Mouse (Mus musculus) limb, embryonic 10.5 days (tissue): ENCODE measurements at regions not wholly inside any gene's neighbourhood (a gene's known extent, or its start where the extent isn't known, plus 50 kb on each side); places are given as distances from the start of the nearest gene placed in this dataset.
A peak's percentile ranks its signal among the peaks of the same experiment; 100 is the strongest.

ENCODE experiments used
- DNase-seq: peaks from one replicate; pipeline ENCODE4 v3.0.0-alpha.2; 2017; ENCODE audit warnings: low spot score
- H3K27ac ChIP-seq: fragments of 300-500 bp; sonication (generic); 2 replicates; pipeline ENCODE4 v1.5.1; 2016; ENCODE audit warnings: mild to moderate bottlenecking
- H3K27me3 ChIP-seq: fragments of 300-500 bp; sonication (generic); 2 replicates; pipeline ENCODE4 v1.6.1; 2016; ENCODE audit warnings: low read depth, mild to moderate bottlenecking; ENCODE audit not compliant: poor library complexity, severe bottlenecking
- H3K36me3 ChIP-seq: fragments of 300-500 bp; sonication (generic); 2 replicates; pipeline ENCODE4 v1.6.1; 2016; ENCODE audit warnings: mild to moderate bottlenecking, moderate library complexity
- H3K4me1 ChIP-seq: fragments of 300-500 bp; sonication (generic); 2 replicates; pipeline ENCODE4 v1.6.1; 2016
- H3K4me3 ChIP-seq: fragments of 300-500 bp; sonication (generic); 2 replicates; pipeline ENCODE4 v1.5.1; 2016; ENCODE audit warnings: mild to moderate bottlenecking, moderate library complexity
- H3K9me3 ChIP-seq: fragments of 300-500 bp; sonication (generic); replicated peaks from 2 replicates; pipeline ENCODE4 v1.6.1; 2016; ENCODE audit warnings: mild to moderate bottlenecking
- WGBS: fragments of 180-500 bp; shearing (Covaris S2); methylation state at CpG from one replicate; pipeline ENCODE4 v1.1.7; 2016; 5-methylcytosine and 5-hydroxymethylcytosine counted together

- WGBS, result 71% methylated on average over 3 of the region's 3 CpGs
- Histone ChIP-seq H3K4me3 (no peak overlapping the region), H3K9me3 (no peaks in the 10 kb centered on the region), H3K27ac (no peak overlapping the region), H3K36me3 (no peaks in the 10 kb centered on the region), H3K27me3 (no peaks in the 10 kb centered on the region), H3K4me1 (no peaks in the 10 kb centered on the region)
- DNase-seq, result no peak
Measured at GRCm38 (mm10) chr1:137833535-137833934, 342.0 kb downstream of the Ptprc start.

GRCm38 (mm10) chr1:137831284-137831683, 344.2 kb downstream of the Ptprc start:
- Histone ChIP-seq H3K4me1 (no peaks in the 10 kb centered on the region), H3K27ac (no peak overlapping the region), H3K4me3 (no peak overlapping the region), H3K27me3 (no peaks in the 10 kb centered on the region), H3K36me3 (no peaks in the 10 kb centered on the region), H3K9me3 (no peaks in the 10 kb centered on the region)
- WGBS, result 82% methylated on average over 4 of the region's 4 CpGs
- DNase-seq, result no peak

GRCm38 (mm10) chr1:137827379-137827778, 348.1 kb downstream of the Ptprc start:
- no peaks in the 10 kb centered on the region for H3K27me3 ChIP-seq
- peaks cover 7% of the 10 kb centered on the region for H3K4me1 ChIP-seq
- H3K27ac ChIP-seq, result no peak overlapping the region
- H3K36me3 ChIP-seq, result no peaks in the 10 kb centered on the region
- 88% methylated on average over 4 of the region's 4 CpGs for WGBS
- no peaks in the 10 kb centered on the region for H3K9me3 ChIP-seq
- H3K4me3 ChIP-seq, result no peak overlapping the region
- DNase-seq, result no peak

- Histone ChIP-seq H3K4me3 (no peak overlapping the region), H3K9me3 (no peaks in the 10 kb centered on the region), H3K4me1 (no peaks in the 10 kb centered on the region), H3K27me3 (no peaks in the 10 kb centered on the region), H3K27ac (no peak overlapping the region), H3K36me3 (no peaks in the 10 kb centered on the region)
- 88% methylated on average over 4 of the region's 4 CpGs for WGBS
- no peak for DNase-seq
Measured at GRCm38 (mm10) chr1:137815401-137815888, 360.1 kb downstream of the Ptprc start.

GRCm38 (mm10) chr1:137814556-137814955, 361.0 kb downstream of the Ptprc start:
- H3K4me3 ChIP-seq, result no peak overlapping the region
- H3K27ac ChIP-seq, result no peak overlapping the region
- WGBS, result 94% methylated on average over 2 of the region's 2 CpGs
- H3K4me1 ChIP-seq, result no peaks in the 10 kb centered on the region
- H3K9me3 ChIP-seq, result no peaks in the 10 kb centered on the region
- DNase-seq, result no peak
- no peaks in the 10 kb centered on the region for H3K36me3 ChIP-seq
- H3K27me3 ChIP-seq, result no peaks in the 10 kb centered on the region

- WGBS, result 79% methylated on average over 1 of the region's 1 CpGs
- DNase-seq, result no peak
- no peak overlapping the region for H3K4me3 ChIP-seq
- H3K27me3 ChIP-seq, result no peaks in the 10 kb centered on the region
- no peaks in the 10 kb centered on the region for H3K4me1 ChIP-seq
- no peaks in the 10 kb centered on the region for H3K36me3 ChIP-seq
- no peaks in the 10 kb centered on the region for H3K9me3 ChIP-seq
- H3K27ac ChIP-seq, result no peak overlapping the region
Measured at GRCm38 (mm10) chr1:137813716-137814115, 361.8 kb downstream of the Ptprc start.

GRCm38 (mm10) chr1:137811981-137812380, 363.5 kb downstream of the Ptprc start:
- DNase-seq, result no peak
- WGBS, result 88% methylated on average over 4 of the region's 4 CpGs
- no peaks in the 10 kb centered on the region for H3K27me3 ChIP-seq

GRCm38 (mm10) chr1:137806742-137807141, 368.8 kb downstream of the Ptprc start:
- H3K27me3 ChIP-seq, result no peaks in the 10 kb centered on the region
- WGBS, result 74% methylated on average over 8 of the region's 8 CpGs
- no peak overlapping the region for H3K27ac ChIP-seq
- no peaks in the 10 kb centered on the region for H3K4me1 ChIP-seq
- no peaks in the 10 kb centered on the region for H3K36me3 ChIP-seq
- no peak for DNase-seq
- H3K9me3 ChIP-seq, result no peaks in the 10 kb centered on the region
- no peak overlapping the region for H3K4me3 ChIP-seq

More at GRCm38 (mm10) chr1:137811981-137812380, 363.5 kb downstream of the Ptprc start:
- Histone ChIP-seq H3K27ac (no peak overlapping the region), H3K4me3 (no peak overlapping the region), H3K36me3 (no peaks in the 10 kb centered on the region), H3K4me1 (no peaks in the 10 kb centered on the region), H3K9me3 (no peaks in the 10 kb centered on the region)

- Histone ChIP-seq H3K27me3 (no peaks in the 10 kb centered on the region), H3K4me3 (no peak overlapping the region), H3K27ac (no peak overlapping the region), H3K9me3 (no peaks in the 10 kb centered on the region), H3K4me1 (no peaks in the 10 kb centered on the region), H3K36me3 (no peaks in the 10 kb centered on the region)
- 88% methylated on average over 8 of the region's 8 CpGs for WGBS
- no peak for DNase-seq
Measured at GRCm38 (mm10) chr1:137806252-137806651, 369.3 kb downstream of the Ptprc start.

GRCm38 (mm10) chr1:137802119-137802518, 373.4 kb downstream of the Ptprc start:
- Histone ChIP-seq H3K9me3 (no peaks in the 10 kb centered on the region), H3K4me3 (no peak overlapping the region), H3K27me3 (no peaks in the 10 kb centered on the region), H3K36me3 (no peaks in the 10 kb centered on the region), H3K27ac (no peak overlapping the region), H3K4me1 (no peaks in the 10 kb centered on the region)
- 91% methylated on average over 4 of the region's 4 CpGs for WGBS
- DNase-seq, result no peak

GRCm38 (mm10) chr1:137800752-137801151, 374.8 kb downstream of the Ptprc start:
- 85% methylated on average over 2 of the region's 2 CpGs for WGBS
- DNase-seq, result no peak
- Histone ChIP-seq H3K4me3 (no peak overlapping the region), H3K27ac (no peak overlapping the region), H3K36me3 (no peaks in the 10 kb centered on the region), H3K27me3 (no peaks in the 10 kb centered on the region), H3K4me1 (no peaks in the 10 kb centered on the region), H3K9me3 (no peaks in the 10 kb centered on the region)

- H3K36me3 ChIP-seq, result no peaks in the 10 kb centered on the region
- no peaks in the 10 kb centered on the region for H3K9me3 ChIP-seq
- H3K4me3 ChIP-seq, result no peak overlapping the region
- no peak overlapping the region for H3K27ac ChIP-seq
- no peaks in the 10 kb centered on the region for H3K4me1 ChIP-seq
- DNase-seq, result no peak
- 93% methylated on average over 3 of the region's 3 CpGs for WGBS
- H3K27me3 ChIP-seq, result no peaks in the 10 kb centered on the region
Measured at GRCm38 (mm10) chr1:137788789-137789188, 386.7 kb downstream of the Ptprc start.

GRCm38 (mm10) chr1:137786653-137787052, 388.9 kb downstream of the Ptprc start:
- Histone ChIP-seq H3K4me1 (no peaks in the 10 kb centered on the region), H3K36me3 (no peaks in the 10 kb centered on the region), H3K4me3 (no peak overlapping the region), H3K27ac (no peak overlapping the region), H3K27me3 (no peaks in the 10 kb centered on the region), H3K9me3 (no peaks in the 10 kb centered on the region)
- no peak for DNase-seq

- H3K4me3 ChIP-seq, result no peak overlapping the region
- H3K27ac ChIP-seq, result peak overlapping the region; percentile 57
- H3K27me3 ChIP-seq, result no peaks in the 10 kb centered on the region
- peaks cover 10% of the 10 kb centered on the region for H3K4me1 ChIP-seq
- H3K9me3 ChIP-seq, result no peaks in the 10 kb centered on the region
- no peak for DNase-seq
- no peaks in the 10 kb centered on the region for H3K36me3 ChIP-seq
Measured at GRCm38 (mm10) chr1:137774586-137774985, 400.9 kb downstream of the Ptprc start.
